Comparison of ENCODE assay signal across 7 mouse cellular contexts in the genomic region with DNA sequence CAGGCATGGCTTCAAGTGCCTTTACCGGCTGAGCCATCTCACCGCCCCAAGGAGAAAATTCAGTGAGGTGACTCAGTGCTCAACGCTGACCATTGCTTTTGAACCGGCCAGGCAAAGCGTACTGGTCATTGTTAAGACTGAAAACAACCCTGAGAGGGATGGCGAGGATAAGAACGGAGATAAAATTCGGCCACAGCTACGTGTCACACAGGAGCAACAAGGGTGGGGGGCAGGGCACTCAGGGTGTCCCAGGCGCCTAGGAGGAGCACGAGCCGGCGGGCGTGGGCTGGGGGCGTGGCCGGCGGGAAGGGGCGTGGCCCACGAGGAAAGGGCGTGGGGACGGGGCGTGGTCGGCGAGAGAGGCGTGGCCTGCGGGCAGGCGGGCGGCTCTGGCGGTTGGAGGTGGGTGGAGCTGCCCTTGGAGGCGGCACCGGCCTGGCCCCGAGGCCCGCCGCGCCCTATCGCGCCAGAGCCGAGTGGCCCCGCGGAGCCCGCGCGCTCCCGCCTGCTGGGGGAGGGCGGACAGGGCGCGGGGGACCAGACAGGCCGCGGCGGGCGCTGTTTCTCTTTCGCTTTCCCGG.
A peak's percentile ranks its signal among the peaks of the same experiment; 100 is the strongest.
DNase-seq lines count a peak whose midpoint lies in the region; ATAC-seq lines count a peak whose summit lies in the region.

No protein-coding gene starts in this region.

- H3K27ac ChIP-seq in embryonic facial prominence, embryonic 10.5 days (replicated peaks), result peak overlapping the region; percentile 73
- H3K27ac ChIP-seq in limb, embryonic 11.5 days (replicated peaks; ENCODE audit: low read depth, low read length), result no peak overlapping the region
- 0 out of 2 replicates have a peak overlapping the region, but pooled peaks have one; percentile 20 for H3K27ac ChIP-seq in midbrain, embryonic 14.5 days (replicated peaks; ENCODE audit: low read depth, low read length)

- DNase-seq in adrenal gland, postnatal 10 days, result peak; percentile 99
- peak; percentile 93 for DNase-seq in embryonic facial prominence, embryonic 10.5 days (ENCODE audit: low spot score)
- peak; percentile 100 for DNase-seq in heart, adult 11 months
- DNase-seq in kidney, adult 18-20 months, result peak; percentile 98
- peak; percentile 92 for DNase-seq in limb, embryonic 11.5 days (ENCODE audit: low spot score)
- DNase-seq in midbrain, embryonic 14.5 days, result peak; percentile 83
- peak; percentile 97 to 99 for DNase-seq in spleen, adult 18-20 months

- peak overlapping the region; percentile 92 for H3K4me2 ChIP-seq in limb, embryonic 11.5 days (ENCODE audit: low read depth, severe bottlenecking)
- peak overlapping the region; percentile 95 for H3K4me2 ChIP-seq in midbrain, embryonic 14.5 days (ENCODE audit: low read length)

- H3K4me3 ChIP-seq in embryonic facial prominence, embryonic 10.5 days, result peak overlapping the region; percentile 72
- peak overlapping the region; percentile 53 for H3K4me3 ChIP-seq in limb, embryonic 11.5 days (ENCODE audit: low read depth, low read length)
- peak overlapping the region; percentile 66 for H3K4me3 ChIP-seq in midbrain, embryonic 14.5 days (replicated peaks; ENCODE audit: low read depth, low read length)

- H3K4me1 ChIP-seq in embryonic facial prominence, embryonic 10.5 days, result peaks cover 8% of the 10 kb centered on the region
- H3K4me1 ChIP-seq in limb, embryonic 11.5 days (ENCODE audit: control insufficient read depth, insufficient read depth, low read length), result no peaks in the 10 kb centered on the region
- H3K4me1 ChIP-seq in midbrain, embryonic 14.5 days (ENCODE audit: control insufficient read depth, insufficient read depth, low read length), result no peaks in the 10 kb centered on the region

- H3K36me3 ChIP-seq in embryonic facial prominence, embryonic 10.5 days (replicated peaks), result no peaks in the 10 kb centered on the region
- H3K36me3 ChIP-seq in limb, embryonic 11.5 days (ENCODE audit: control insufficient read depth, insufficient read depth, low read length), result no peaks in the 10 kb centered on the region
- H3K36me3 ChIP-seq in midbrain, embryonic 14.5 days (ENCODE audit: control insufficient read depth, insufficient read depth, low read length), result no peaks in the 10 kb centered on the region

- under 1% methylated on average over 53 of the region's 53 CpGs for WGBS in embryonic facial prominence, embryonic 10.5 days
- WGBS in limb, embryonic 11.5 days, result under 1% methylated on average over 34 of the region's 53 CpGs
- under 1% methylated on average over 40 of the region's 53 CpGs for WGBS in midbrain, embryonic 14.5 days

- H3K9me3 ChIP-seq in embryonic facial prominence, embryonic 10.5 days, result no peaks in the 10 kb centered on the region
- no peaks in the 10 kb centered on the region for H3K9me3 ChIP-seq in limb, embryonic 11.5 days (ENCODE audit: control insufficient read depth, low read length)
- H3K9me3 ChIP-seq in midbrain, embryonic 14.5 days (ENCODE audit: control insufficient read depth, low read length), result no peaks in the 10 kb centered on the region

- H3K9ac ChIP-seq in limb, embryonic 11.5 days (ENCODE audit: low read length), result peak overlapping the region; percentile 45; the same call in 1 of the 2 replicates
- H3K9ac ChIP-seq in midbrain, embryonic 14.5 days (replicated peaks; ENCODE audit: low read length), result peak overlapping the region; percentile 61

- peaks cover 44% of the 10 kb centered on the region for H3K27me3 ChIP-seq in embryonic facial prominence, embryonic 10.5 days (replicated peaks; ENCODE audit: low read depth, poor library complexity, severe bottlenecking)
- H3K27me3 ChIP-seq in limb, embryonic 11.5 days (ENCODE audit: control insufficient read depth, insufficient read depth, low read length), result peaks cover 14% of the 10 kb centered on the region
- H3K27me3 ChIP-seq in midbrain, embryonic 14.5 days (ENCODE audit: control insufficient read depth, insufficient read depth, low read length), result peaks cover 6% of the 10 kb centered on the region; the same call in 1 of the 2 replicates

- peak; percentile 96 for ATAC-seq in limb, embryonic 11.5 days (ENCODE audit: insufficient number of reproducible peaks, low FRiP score, low TSS enrichment, low read depth)
- peak; percentile 94 for ATAC-seq in midbrain, embryonic 14.5 days (ENCODE audit: low FRiP score, low TSS enrichment)
